Mouse (Mus musculus): ENCODE measurements around the gene Olfr1354. TPM values are rescaled to one million over a fixed set of nuclear protein-coding genes. Genes with fewer than 3 reads are reported as not detected.

The Olfr1354 gene
- polyA plus RNA-seq (2012; rRNA removed): not detected in 2 replicates

DNA sequence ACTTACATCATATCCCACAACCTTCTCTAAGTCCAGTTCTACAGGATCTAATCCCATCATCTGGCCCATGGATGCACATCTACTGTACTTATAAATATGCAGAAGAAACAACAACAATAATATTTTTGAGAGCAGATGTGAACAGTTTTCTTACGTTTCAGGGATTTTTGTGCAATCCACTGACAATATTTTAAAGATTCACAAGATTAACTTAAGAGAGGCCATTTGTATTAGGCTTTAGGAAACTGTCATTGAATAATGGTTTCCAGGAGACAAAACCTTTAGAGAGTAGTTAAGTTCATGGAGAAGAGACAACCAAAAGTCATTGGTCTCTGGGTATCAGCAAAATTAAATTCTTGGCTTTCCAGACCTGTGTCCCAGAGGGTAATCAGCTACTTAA, at the start of gene Olfr1354:
TSS of gene Olfr1354 (plus strand) at position 301 of the 400 bp plus-strand sequence.

GRCm38 (mm10) chr10:78875240-78875639, 37.7 kb upstream of the Olfr1354 start, which contains the start of gene Olfr1355:
Gene Olfr1355 (plus strand): TSS chr10:78875540.

GRCm38 (mm10) chr10:78950336-78950735, 37.4 kb downstream of the Olfr1354 start, which contains the start of gene Olfr8:
Gene Olfr8 (plus strand): TSS chr10:78950636.

DNA sequence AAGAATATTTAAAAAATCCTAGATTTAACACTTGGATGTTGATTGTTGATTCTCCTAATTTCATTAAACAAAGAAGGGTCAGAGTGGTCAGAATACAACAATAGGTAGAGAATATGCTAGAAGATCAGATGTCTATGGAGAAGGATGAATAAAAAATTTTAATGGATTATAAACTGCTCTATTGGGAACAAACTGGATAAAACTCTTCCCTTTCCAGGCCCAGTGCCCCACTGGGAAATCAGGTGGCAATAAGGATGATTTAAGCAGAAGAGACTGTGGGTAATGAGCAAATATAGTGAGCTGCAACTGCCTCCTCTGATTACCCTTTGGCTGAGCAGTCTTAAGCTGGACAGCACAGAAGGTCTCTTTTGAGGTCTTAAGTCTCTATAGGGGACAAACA, 50.0 kb downstream of the Olfr1354 start, which contains the start of gene Olfr1353:
TSS of gene Olfr1353 (plus strand) at position 301 of the 400 bp plus-strand sequence.

Other genes with a start within 250 kb of the Olfr1354 start
- 2.6 and 3.0 TPM in 2 replicates for gene Casp14, start 194.9 kb upstream of the Olfr1354 start, polyA plus RNA-seq (2012; rRNA removed)
- not detected in 2 replicates for gene Ccdc105, start 160.1 kb upstream of the Olfr1354 start, polyA plus RNA-seq (2012; rRNA removed)
- 0.54 and 0.69 TPM in 2 replicates for gene Slc1a6, start 132.7 kb upstream of the Olfr1354 start, polyA plus RNA-seq (2012; rRNA removed)
- gene Olfr1356, start 61.0 kb upstream of the Olfr1354 start, polyA plus RNA-seq (2012; rRNA removed): not detected in 2 replicates
- not detected in 2 replicates for gene Olfr1355, start 37.6 kb upstream of the Olfr1354 start, polyA plus RNA-seq (2012; rRNA removed)
- not detected in 2 replicates for gene Olfr8, start 37.5 kb downstream of the Olfr1354 start, polyA plus RNA-seq (2012; rRNA removed)
- gene Olfr1353, start 50.1 kb downstream of the Olfr1354 start, polyA plus RNA-seq (2012; rRNA removed): not detected in 2 replicates
- gene Olfr1352, start 67.9 kb downstream of the Olfr1354 start, polyA plus RNA-seq (2012; rRNA removed): not detected in 2 replicates
- not detected in 2 replicates for gene Olfr1351, start 99.3 kb downstream of the Olfr1354 start, polyA plus RNA-seq (2012; rRNA removed)
- not detected in 2 replicates for gene Olfr57, start 115.6 kb downstream of the Olfr1354 start, polyA plus RNA-seq (2012; rRNA removed)
- gene 2610008E11Rik, start 184.4 kb downstream of the Olfr1354 start, polyA plus RNA-seq (2012; rRNA removed): 0.69 and 0.76 TPM in 2 replicates
- not detected in 2 replicates for gene Vmn2r80, start 235.6 kb downstream of the Olfr1354 start, polyA plus RNA-seq (2012; rRNA removed)

All from colon, adult 2 months (tissue).